Mouse (Mus musculus) hindbrain, embryonic 13.5 days (tissue): ENCODE results near the gene Pdpk1. TPM values are rescaled to one million over a fixed set of nuclear protein-coding genes. Genes with fewer than 3 reads are reported as not detected.

Source experiments
- ATAC-seq: fragments of 200-750 bp; cut with Nextera tagmentation; 2 replicates; pipeline ENCODE4 v1.8.0; 2017; ENCODE audit warnings: moderate TSS enrichment; ENCODE audit not compliant: low FRiP score
- H3K27ac ChIP-seq: fragments of 300-500 bp; sonication (generic); 2 replicates; pipeline ENCODE4 v1.5.1; 2015; ENCODE audit warnings: inconsistent platforms, mild to moderate bottlenecking, moderate library complexity
- H3K27me3 ChIP-seq: fragments of 300-500 bp; sonication (generic); 2 replicates; pipeline ENCODE4 v1.6.1; 2015; ENCODE audit warnings: mild to moderate bottlenecking, inconsistent platforms
- H3K36me3 ChIP-seq: fragments of 300-500 bp; sonication (generic); 2 replicates; pipeline ENCODE4 v1.6.1; 2015; ENCODE audit warnings: mild to moderate bottlenecking, inconsistent platforms
- H3K4me1 ChIP-seq: fragments of 300-500 bp; sonication (generic); replicated peaks from 2 replicates; pipeline ENCODE4 v1.6.1; 2015; ENCODE audit warnings: inconsistent platforms
- H3K4me2 ChIP-seq: fragments of 300-500 bp; sonication (generic); 2 replicates; pipeline ENCODE4 v1.6.1; 2015; ENCODE audit warnings: inconsistent platforms, mild to moderate bottlenecking, moderate library complexity
- H3K4me3 ChIP-seq: fragments of 300-500 bp; sonication (generic); 2 replicates; pipeline ENCODE4 v1.5.1; 2015; ENCODE audit warnings: mild to moderate bottlenecking, inconsistent platforms
- H3K9ac ChIP-seq: fragments of 300-500 bp; sonication (generic); 2 replicates; pipeline ENCODE4 v1.6.1; 2015; ENCODE audit warnings: mild to moderate bottlenecking, inconsistent platforms
- H3K9me3 ChIP-seq: fragments of 300-500 bp; sonication (generic); 2 replicates; pipeline ENCODE4 v1.6.1; 2016; ENCODE audit warnings: inconsistent platforms
- WGBS: fragments of 180-500 bp; shearing (Covaris S2); methylation state at CpG from one replicate; pipeline ENCODE4 v1.1.7; 2015; 5-methylcytosine and 5-hydroxymethylcytosine counted together
- polyA plus RNA-seq: library from polyadenylated mRNA; unstranded; fragments of >200 nt; fragmentation: Nextera tagmentation; extraction: Ambion mirVana; gene quantifications from 2 replicates; pipeline ENCODE4 v1.2.1, GENCODE M21; 2015

Pdpk1 gene
- polyA plus RNA-seq, 1 experiment from 2014 or later: 64.5 TPM

DNA sequence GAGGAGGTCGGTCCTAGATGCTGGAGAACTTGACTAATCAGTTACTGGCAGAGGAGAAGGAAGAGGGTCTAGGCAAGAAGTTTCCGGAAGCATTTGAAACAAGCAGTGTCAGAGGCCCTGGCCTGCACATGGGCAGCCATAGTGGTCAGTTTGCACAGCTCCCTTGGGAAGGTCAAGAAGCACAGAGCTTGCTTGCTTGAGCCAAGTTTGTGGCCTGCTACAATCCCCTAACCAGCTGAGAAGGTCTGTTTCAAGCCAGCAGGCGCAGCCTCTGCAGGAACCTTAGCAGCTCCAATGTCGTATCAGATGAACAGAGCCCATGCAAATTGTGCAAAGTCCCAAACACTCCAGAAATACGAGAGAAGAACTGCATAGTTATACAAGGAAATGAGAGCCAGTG is 102.7 kb downstream of the Pdpk1 start:
- Histone ChIP-seq H3K4me1 (no peaks in the 10 kb centered on the region), H3K27ac (no peak overlapping the region), H3K27me3 (no peaks in the 10 kb centered on the region), H3K4me2 (no peak overlapping the region), H3K4me3 (no peak overlapping the region), H3K36me3 (peaks cover 71% of the 10 kb centered on the region), H3K9ac (no peak overlapping the region), H3K9me3 (no peaks in the 10 kb centered on the region)
- 93% methylated on average over 5 of the region's 5 CpGs for WGBS
- no peak for ATAC-seq

DNA sequence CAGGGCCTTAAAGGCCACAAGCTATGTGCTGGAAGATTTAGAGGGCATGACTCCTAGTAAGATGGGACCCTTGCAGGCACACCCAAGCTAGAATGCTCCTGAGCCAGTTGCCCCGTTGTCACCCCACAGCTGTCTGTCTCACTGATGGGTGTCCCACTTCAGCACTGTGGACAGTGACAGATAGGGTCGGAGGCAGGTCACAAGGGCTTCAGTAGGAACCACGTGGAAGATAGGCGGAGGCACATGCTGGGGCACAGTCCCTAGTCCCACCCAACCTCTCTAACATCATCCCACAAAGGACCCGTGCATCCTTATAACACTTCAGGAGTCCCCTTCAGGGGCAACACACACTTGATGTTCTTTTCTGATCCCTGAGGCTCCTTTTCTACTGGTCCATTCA is 104.7 kb downstream of the Pdpk1 start:
- 42% methylated on average over 5 of the region's 5 CpGs for WGBS
- peaks cover 52% of the 10 kb centered on the region for H3K36me3 ChIP-seq
- no peak overlapping the region for H3K4me2 ChIP-seq
- H3K27ac ChIP-seq: no peak overlapping the region
- H3K9me3 ChIP-seq: no peaks in the 10 kb centered on the region
- H3K27me3 ChIP-seq: no peaks in the 10 kb centered on the region
- ATAC-seq: no peak
- H3K4me3 ChIP-seq: no peak overlapping the region
- H3K9ac ChIP-seq: no peak overlapping the region
- no peaks in the 10 kb centered on the region for H3K4me1 ChIP-seq

DNA sequence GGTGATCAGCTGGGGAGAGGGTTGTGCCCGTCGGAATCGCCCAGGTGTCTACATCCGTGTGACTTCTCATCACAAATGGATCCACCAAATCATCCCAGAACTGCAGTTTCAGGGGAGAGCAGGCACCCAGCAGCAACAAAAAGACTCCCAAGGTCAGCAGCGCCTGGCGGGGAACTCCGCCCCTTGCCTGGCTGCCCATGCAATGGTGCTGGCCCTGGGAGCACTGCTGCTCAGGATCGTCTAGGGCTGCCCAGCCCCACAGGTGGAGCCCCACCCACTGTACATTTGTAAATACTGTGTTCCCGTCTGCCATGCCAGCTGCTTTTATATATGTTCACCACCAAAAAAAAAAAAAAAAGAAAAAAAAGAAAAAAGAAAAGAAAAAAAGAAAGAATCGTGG is 105.1 kb downstream of the Pdpk1 start:
- WGBS: 86% methylated on average over 10 of the region's 10 CpGs
- Histone ChIP-seq H3K9ac (no peak overlapping the region), H3K27me3 (no peaks in the 10 kb centered on the region), H3K4me1 (no peaks in the 10 kb centered on the region), H3K9me3 (no peaks in the 10 kb centered on the region), H3K36me3 (peaks cover 48% of the 10 kb centered on the region), H3K4me3 (no peak overlapping the region), H3K4me2 (no peak overlapping the region), H3K27ac (no peak overlapping the region)
- no peak for ATAC-seq

DNA sequence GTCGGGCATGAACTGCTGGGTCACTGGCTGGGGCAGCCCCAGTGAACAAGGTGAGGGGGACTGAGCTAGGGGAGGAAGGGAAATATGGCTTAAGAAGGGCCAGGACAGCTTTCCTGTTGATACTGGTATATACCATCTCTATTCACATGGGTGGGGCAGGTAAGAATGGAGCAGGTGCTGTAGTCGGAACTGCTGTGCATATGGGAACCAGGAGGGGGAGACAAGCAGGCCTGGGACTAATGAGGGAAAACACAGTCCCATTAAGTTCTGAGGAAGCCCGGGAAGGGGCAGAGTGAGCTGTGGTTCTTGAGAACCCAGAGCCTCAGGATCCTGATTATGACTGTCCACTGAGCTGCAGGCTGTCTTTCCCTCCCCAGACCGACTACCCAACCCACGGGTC is 106.2 kb downstream of the Pdpk1 start:
- no peaks in the 10 kb centered on the region for H3K4me1 ChIP-seq
- H3K27me3 ChIP-seq: no peaks in the 10 kb centered on the region
- H3K9ac ChIP-seq: no peak overlapping the region
- H3K4me3 ChIP-seq: no peak overlapping the region
- H3K4me2 ChIP-seq: no peak overlapping the region
- no peaks in the 10 kb centered on the region for H3K9me3 ChIP-seq
- H3K27ac ChIP-seq: no peak overlapping the region
- H3K36me3 ChIP-seq: peaks cover 38% of the 10 kb centered on the region
- ATAC-seq: no peak
- WGBS: 72% methylated on average over 5 of the region's 5 CpGs

DNA sequence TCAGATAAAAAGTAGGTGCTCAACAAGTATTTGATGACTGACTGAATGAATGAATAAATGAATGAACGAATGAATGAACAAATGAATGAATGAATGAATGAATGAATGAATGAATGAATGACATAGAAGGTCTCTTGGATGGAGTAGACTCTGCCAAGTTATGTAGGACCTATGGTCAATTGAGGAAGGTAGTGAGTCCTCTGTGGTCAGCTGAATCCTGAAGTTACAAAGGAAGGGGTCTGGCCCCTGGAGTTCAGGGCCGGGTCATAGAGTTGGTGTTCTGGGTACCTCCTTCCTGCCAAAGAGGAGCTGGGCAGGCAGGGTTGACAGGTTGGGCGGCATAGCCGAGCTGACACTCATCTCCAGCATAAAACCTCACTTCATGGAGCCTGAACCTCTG is 112.9 kb downstream of the Pdpk1 start, which contains the start of gene Prss27:
Prss27 (plus strand) TSS at position 301 of the 400 bp plus-strand sequence.
- Histone ChIP-seq H3K36me3 (no peaks in the 10 kb centered on the region), H3K27ac (no peak within 1 kb of the TSS), H3K4me1 (no peaks in the 10 kb centered on the region), H3K9ac (no peak within 1 kb of the TSS), H3K4me2 (no peak within 1 kb of the TSS), H3K9me3 (no peaks in the 10 kb centered on the region), H3K4me3 (no peak within 1 kb of the TSS), H3K27me3 (no peaks in the 10 kb centered on the region)
- 77% methylated on average over 4 of the region's 4 CpGs for WGBS
- ATAC-seq: no peak

DNA sequence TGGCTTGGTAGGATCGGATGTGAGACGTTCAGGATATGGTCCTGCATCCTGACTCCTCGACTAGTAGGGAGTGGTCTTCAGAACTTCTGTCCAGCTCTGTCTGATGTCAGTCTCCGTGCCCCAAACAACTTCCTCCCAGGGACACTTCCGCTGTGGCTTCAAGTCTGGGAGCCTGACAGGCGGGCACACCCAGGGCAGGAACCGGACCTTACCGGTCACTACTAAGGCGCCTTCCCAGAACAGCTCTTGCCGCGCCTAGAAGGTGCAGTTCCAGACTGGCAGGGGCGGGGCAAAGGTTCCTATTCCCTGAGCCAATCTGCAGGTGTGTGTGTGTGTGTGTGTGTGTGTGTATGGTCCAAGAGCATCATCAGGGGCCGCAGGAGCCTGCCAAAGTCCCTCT is 113.4 kb downstream of the Pdpk1 start:
- no peaks in the 10 kb centered on the region for H3K4me1 ChIP-seq
- no peak overlapping the region for H3K9ac ChIP-seq
- H3K36me3 ChIP-seq: no peaks in the 10 kb centered on the region
- H3K9me3 ChIP-seq: no peaks in the 10 kb centered on the region
- H3K27me3 ChIP-seq: no peaks in the 10 kb centered on the region
- no peak overlapping the region for H3K4me3 ChIP-seq
- ATAC-seq: no peak
- WGBS: 92% methylated on average over 13 of the region's 13 CpGs
- no peak overlapping the region for H3K27ac ChIP-seq
- no peak overlapping the region for H3K4me2 ChIP-seq

DNA sequence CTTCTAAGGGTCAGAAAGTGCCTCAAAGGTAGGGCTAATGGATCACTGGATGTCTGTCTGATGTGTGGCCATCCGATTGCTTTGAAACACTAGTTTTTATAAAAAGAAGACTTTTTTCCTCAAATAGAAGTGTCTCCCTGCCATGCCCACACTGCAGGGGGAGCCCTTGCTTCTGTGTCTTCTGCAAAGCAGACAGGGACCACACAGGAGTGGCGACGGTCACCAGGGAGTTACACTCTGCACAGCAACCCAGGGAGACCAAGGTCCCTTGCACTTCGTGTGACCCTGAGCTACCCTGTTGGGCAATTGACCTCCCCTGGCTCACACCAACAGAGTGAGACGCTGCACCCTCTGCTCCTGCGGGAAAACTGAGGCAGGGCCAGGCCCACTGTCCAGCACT is 113.8 kb downstream of the Pdpk1 start:
- no peak overlapping the region for H3K4me2 ChIP-seq
- H3K4me3 ChIP-seq: no peak overlapping the region
- H3K9ac ChIP-seq: no peak overlapping the region
- no peak overlapping the region for H3K27ac ChIP-seq
- no peaks in the 10 kb centered on the region for H3K4me1 ChIP-seq
- WGBS: 77% methylated on average over 6 of the region's 6 CpGs
- H3K27me3 ChIP-seq: no peaks in the 10 kb centered on the region
- no peaks in the 10 kb centered on the region for H3K9me3 ChIP-seq
- no peaks in the 10 kb centered on the region for H3K36me3 ChIP-seq
- ATAC-seq: no peak

DNA sequence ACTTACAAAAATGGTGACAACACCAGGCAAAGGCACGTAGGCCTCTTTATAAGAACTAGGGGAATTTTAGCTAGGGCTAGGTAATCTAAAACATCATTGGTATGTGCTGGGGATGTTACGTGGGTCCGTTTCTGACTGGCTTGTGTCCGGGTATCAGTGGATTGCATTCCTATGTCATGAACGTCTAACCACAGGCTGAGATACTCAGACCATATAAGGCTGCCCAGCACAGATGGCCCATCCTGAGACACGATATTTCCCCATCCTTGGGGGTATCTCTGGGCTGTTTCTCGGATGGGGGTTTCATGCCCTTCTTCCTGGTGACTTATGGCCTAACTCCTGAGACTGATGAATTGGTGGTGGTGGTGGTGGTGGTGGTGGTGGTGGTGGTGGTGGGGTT is 115.6 kb downstream of the Pdpk1 start:
- no peak overlapping the region for H3K27ac ChIP-seq
- H3K9me3 ChIP-seq: no peaks in the 10 kb centered on the region
- no peak for ATAC-seq
- no peak overlapping the region for H3K4me3 ChIP-seq
- H3K9ac ChIP-seq: no peak overlapping the region
- no peaks in the 10 kb centered on the region for H3K27me3 ChIP-seq
- WGBS: 90% methylated on average over 7 of the region's 7 CpGs
- no peak overlapping the region for H3K4me2 ChIP-seq
- H3K36me3 ChIP-seq: no peaks in the 10 kb centered on the region
- H3K4me1 ChIP-seq: no peaks in the 10 kb centered on the region

DNA sequence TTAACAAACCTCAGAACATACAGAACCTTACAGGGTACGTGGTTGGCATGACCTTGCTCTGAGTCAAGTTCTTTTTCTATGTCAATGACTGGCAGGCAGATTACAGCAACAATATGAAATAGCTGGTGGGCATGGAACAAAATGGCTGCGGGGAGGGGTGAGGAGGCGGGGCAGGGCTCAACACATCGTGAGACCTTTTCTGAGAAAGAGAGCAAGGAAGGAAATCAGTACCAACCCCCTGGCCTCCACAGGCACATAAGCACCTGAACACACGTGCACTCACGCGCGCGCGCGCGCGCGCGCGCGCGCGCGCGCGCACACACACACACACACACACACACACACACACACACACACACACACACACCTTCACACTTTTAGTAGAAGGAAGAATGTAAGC is 120.2 kb downstream of the Pdpk1 start:
- Histone ChIP-seq H3K9ac (no peak overlapping the region), H3K36me3 (no peaks in the 10 kb centered on the region), H3K4me1 (no peaks in the 10 kb centered on the region), H3K27me3 (no peaks in the 10 kb centered on the region), H3K27ac (no peak overlapping the region), H3K4me2 (no peak overlapping the region), H3K4me3 (no peak overlapping the region), H3K9me3 (no peaks in the 10 kb centered on the region)
- ATAC-seq: no peak
- 78% methylated on average over 11 of the region's 22 CpGs for WGBS

DNA sequence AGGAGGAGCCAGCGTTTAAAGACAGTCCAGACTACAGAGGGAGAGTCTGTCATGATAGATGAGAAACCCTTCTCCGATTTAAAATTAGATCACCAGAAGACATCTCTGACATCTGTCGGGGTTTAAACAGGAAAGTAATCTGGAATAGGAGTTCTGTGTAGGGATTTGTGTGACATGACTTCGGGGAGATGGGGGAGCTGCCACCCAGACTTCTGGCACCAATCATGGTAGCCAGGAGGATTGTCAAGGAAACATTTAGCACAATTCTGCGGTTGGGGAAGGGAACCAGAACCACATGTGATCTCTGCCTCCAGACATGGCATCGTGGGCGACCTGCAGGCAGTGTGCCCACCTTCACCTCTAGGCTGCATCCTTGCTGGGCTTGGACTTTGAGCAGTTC is 121.2 kb downstream of the Pdpk1 start:
- H3K36me3 ChIP-seq: no peaks in the 10 kb centered on the region
- no peak overlapping the region for H3K9ac ChIP-seq
- no peaks in the 10 kb centered on the region for H3K4me1 ChIP-seq
- no peaks in the 10 kb centered on the region for H3K9me3 ChIP-seq
- H3K27ac ChIP-seq: no peak overlapping the region
- no peak overlapping the region for H3K4me2 ChIP-seq
- no peak overlapping the region for H3K4me3 ChIP-seq
- H3K27me3 ChIP-seq: no peaks in the 10 kb centered on the region
- WGBS: 83% methylated on average over 7 of the region's 7 CpGs
- no peak for ATAC-seq

Other genes with a start within 250 kb of the Pdpk1 start
- not detected in 2 replicates for gene Dcpp3, start 233.5 kb downstream of the Pdpk1 start, polyA plus RNA-seq
- not detected in 2 replicates for gene Sbp, start 209.3 kb downstream of the Pdpk1 start, polyA plus RNA-seq
- gene Sbpl, start 195.7 kb downstream of the Pdpk1 start, polyA plus RNA-seq: not detected in 2 replicates
- not detected in 2 replicates for gene Prss30, start 170.4 kb downstream of the Pdpk1 start, polyA plus RNA-seq
- gene Prss22, start 152.8 kb downstream of the Pdpk1 start, polyA plus RNA-seq: not detected in 2 replicates
- gene Prss27, start 112.8 kb downstream of the Pdpk1 start, polyA plus RNA-seq: 0.26 and 0.48 TPM in 2 replicates
- gene Kctd5, start 77.4 kb downstream of the Pdpk1 start, polyA plus RNA-seq: 82.3 and 85.7 TPM in 2 replicates
- 36.8 and 37.4 TPM in 2 replicates for gene Amdhd2, start 12.8 kb upstream of the Pdpk1 start, polyA plus RNA-seq
- gene Atp6v0c, start 18.8 kb upstream of the Pdpk1 start, polyA plus RNA-seq: 1,028 and 1,039 TPM in 2 replicates
- 24.4 and 25.5 TPM in 2 replicates for gene Tbc1d24, start 54.6 kb upstream of the Pdpk1 start, polyA plus RNA-seq
- gene Ntn3, start 58.6 kb upstream of the Pdpk1 start, polyA plus RNA-seq: 4.2 and 5.2 TPM in 2 replicates
- gene Tedc2, start 69.9 kb upstream of the Pdpk1 start, polyA plus RNA-seq: 11.8 and 12.8 TPM in 2 replicates
- 17.2 and 17.9 TPM in 2 replicates for gene Ccnf, start 100.6 kb upstream of the Pdpk1 start, polyA plus RNA-seq
- 0.43 and 0.61 TPM in 2 replicates for gene Abca17, start 200.1 kb upstream of the Pdpk1 start, polyA plus RNA-seq
- gene Abca3, start 201.0 kb upstream of the Pdpk1 start, polyA plus RNA-seq: 23.4 and 25.5 TPM in 2 replicates